Mouse (Mus musculus) left cerebral cortex, adult 11 months (tissue): ENCODE results near the gene Cic.

Experiments used
- DNase-seq: peaks from one replicate; pipeline ENCODE4 v3.0.0; 2022; ENCODE audit warnings: low spot score

The Cic gene

GRCm38 (mm10) chr7:25269545-25270271, 2.2 kb downstream of the Cic start:
- DNase-seq, result no peak

- DNase-seq, result no peak
Measured at GRCm38 (mm10) chr7:25270652-25271633, 3.4 kb downstream of the Cic start.

GRCm38 (mm10) chr7:25271651-25272444, 4.3 kb downstream of the Cic start:
- no peak for DNase-seq

DNA sequence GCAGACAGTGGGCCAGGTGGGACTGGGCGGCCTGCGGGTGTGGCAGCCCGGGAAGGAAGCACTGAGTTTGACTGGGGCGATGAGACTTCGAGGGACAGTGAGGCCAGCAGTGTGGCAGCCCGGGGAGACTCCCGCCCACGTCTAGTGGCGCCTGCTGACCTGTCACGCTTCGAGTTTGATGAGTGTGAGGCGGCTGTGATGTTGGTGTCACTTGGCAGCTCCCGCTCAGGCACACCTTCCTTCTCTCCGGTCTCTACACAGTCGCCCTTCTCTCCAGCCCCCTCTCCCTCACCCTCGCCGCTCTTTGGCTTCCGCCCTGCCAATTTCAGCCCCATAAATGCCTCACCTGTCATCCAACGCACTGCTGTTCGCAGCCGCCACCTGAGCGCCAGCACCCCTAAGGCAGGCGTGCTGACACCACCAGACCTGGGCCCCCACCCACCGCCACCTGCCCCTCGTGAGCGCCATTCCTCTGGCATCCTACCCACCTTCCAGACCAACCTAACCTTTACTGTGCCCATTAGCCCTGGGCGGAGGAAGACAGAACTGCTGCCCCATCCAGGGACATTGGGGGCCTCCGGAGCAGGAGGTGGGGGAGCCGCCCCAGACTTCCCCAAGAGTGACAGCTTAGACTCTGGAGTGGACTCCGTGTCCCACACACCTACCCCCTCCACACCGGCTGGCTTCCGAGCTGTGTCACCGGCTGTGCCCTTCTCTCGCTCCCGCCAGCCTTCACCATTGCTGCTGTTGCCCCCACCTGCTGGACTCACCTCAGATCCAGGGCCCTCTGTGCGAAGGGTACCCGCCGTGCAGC, 5.1 kb downstream of the Cic start:
- DNase-seq, result no peak

DNA sequence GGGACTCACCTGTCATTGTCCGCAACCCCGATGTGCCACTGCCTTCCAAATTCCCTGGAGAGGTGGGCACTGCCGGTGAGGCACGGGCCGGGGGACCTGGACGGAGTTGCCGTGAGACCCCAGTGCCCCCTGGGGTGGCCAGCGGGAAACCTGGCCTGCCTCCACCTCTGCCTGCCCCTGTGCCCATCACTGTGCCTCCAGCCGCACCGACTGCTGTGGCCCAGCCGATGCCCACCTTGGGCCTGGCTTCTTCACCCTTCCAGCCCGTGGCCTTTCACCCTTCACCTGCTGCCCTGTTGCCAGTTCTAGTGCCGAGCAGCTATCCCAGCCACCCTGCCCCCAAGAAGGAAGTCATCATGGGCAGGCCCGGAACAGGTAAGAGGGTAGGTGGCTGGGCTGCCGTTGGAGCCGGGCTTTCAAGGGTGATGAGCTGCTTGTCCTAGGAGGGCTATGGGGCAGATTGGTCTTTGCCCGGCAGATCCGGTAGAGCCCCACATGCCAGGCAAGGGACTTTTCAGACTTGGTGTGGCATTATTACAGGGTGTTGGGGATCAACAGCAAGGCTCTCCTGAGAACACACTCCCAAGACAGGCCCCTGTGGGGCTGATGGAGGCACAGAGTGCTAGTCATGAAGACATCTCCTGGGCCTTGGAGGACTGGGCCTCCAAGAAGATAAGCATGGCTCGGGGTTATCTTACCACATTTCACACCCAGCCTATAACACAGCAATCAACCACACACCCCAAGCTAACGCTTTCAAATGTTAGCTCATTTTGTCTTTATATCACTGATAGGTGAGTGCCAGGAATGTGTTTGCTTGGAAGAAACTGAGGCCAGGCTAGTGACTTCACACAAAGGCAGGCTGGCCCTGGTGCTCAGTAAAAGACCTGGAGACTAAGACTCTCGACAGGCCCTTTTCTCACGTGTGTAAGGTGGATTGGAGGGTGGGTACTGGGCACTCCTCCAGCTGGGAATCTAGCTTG, 6.0 kb downstream of the Cic start:
- no peak for DNase-seq

DNA sequence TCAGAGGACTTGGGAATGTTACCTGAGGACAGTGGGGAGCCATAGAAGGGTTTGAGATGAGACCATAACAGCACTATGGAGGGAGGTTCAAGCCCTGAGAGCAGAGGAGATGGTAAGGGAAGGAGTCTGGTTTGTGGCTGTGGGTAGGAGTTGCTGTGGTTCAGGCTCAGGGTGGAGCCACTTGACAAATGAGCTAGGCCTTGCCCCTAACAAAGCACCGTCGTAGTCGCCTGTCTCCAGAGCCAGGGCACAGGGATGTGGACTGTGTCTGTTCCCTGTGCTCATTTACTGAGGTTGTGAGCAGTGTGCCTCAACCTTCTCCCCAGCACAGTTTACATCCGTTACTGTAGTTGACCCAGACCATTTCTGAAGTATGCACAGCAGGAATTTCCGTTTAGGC, 7.1 kb downstream of the Cic start:
- DNase-seq, result no peak

DNA sequence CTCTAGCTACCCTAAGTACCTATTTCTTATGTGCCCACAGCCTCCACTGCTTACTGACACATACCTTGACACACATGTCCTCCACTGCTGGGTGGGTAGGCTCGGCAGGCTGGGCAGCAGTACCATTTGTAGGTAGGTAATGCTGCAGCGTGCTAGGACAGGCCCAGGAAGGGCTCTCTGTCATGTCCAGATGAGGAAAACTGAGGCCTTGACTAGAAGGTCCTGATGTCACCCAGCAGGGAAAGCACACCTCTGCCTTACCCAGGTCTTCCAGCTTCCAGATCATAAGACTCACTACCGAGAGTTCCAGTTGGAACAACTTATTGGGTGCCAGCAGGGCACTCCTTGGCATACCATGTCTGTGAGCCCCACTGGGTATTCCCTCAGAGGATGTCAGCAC, 7.5 kb downstream of the Cic start:
- no peak for DNase-seq

- no peak for DNase-seq
Measured at GRCm38 (mm10) chr7:25275555-25276298, 8.2 kb downstream of the Cic start.

GRCm38 (mm10) chr7:25277405-25277804, 9.9 kb downstream of the Cic start:
- DNase-seq, result no peak

- no peak for DNase-seq
Measured at GRCm38 (mm10) chr7:25277998-25278340, 10.5 kb downstream of the Cic start.

GRCm38 (mm10) chr7:25278341-25279075, 11.0 kb downstream of the Cic start:
- DNase-seq, result peak; percentile 86

DNA sequence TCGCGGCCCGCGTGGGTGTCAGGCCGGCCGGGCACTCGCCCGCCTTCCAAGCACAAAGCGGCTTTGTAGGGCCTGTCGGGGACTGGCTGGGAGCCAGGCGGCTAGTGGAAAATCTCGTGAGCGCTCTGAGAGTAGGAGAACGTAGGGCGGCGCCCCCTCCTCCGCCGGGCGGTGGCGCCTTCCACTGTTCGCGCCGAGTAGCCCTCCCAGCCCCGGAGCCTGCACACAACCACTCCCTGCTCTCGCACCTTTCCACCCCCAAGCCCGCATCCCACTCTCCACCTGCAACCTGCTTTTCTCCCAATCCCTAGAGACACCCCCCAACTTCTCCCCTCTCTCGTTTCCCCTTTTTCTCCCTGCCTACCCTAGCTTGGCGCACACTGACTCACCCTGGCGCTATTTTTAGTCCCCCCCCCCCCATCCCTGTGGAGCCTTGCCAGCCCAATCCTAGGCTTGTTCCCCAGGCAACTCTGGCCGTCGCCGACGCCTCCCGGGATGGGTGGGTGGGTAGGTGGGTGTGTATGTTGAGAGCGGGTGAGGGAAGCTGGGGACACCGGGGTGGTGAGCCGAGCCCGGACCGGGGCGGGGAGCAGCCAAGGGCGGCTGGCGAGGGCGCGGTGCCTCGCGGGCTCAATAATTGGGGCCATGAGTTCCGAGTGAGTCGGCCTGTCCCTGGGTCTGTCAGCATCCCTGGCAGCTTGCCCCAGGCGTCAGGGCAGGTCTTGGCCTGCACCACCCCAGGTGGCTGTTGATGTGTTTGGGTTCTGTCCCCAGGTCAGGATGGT, 11.8 kb downstream of the Cic start:
- peak; percentile 91 for DNase-seq

- no peak for DNase-seq
Measured at GRCm38 (mm10) chr7:25279861-25280791, 12.6 kb downstream of the Cic start.

DNA sequence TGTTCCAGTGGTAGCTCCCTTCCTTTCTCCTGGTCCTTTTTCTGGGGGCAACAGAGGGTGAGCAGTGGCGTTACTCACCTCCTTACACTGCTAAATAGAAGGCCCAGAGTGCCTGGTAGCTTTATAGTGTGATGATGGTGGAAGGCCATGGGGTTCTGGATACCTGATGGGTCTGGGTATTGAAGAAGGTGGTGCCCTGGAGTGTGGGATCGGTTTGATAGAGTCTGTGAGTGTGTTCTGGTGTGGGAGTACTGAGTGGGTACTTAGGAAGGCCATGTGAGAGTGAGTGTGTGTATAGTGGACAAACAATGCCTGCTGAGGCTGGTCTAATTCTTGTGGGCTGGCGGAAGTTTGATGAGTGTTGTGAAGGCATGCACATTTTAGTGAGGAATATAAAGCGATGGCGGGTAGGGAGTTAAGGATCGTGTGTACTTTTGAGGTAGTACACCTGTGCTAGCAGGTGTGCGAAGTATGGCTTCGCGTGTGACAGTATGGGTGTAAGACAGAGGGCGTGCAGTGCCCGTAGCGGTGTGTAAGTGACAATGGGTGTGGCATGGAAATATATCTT, 13.7 kb downstream of the Cic start:
- DNase-seq, result no peak

DNA sequence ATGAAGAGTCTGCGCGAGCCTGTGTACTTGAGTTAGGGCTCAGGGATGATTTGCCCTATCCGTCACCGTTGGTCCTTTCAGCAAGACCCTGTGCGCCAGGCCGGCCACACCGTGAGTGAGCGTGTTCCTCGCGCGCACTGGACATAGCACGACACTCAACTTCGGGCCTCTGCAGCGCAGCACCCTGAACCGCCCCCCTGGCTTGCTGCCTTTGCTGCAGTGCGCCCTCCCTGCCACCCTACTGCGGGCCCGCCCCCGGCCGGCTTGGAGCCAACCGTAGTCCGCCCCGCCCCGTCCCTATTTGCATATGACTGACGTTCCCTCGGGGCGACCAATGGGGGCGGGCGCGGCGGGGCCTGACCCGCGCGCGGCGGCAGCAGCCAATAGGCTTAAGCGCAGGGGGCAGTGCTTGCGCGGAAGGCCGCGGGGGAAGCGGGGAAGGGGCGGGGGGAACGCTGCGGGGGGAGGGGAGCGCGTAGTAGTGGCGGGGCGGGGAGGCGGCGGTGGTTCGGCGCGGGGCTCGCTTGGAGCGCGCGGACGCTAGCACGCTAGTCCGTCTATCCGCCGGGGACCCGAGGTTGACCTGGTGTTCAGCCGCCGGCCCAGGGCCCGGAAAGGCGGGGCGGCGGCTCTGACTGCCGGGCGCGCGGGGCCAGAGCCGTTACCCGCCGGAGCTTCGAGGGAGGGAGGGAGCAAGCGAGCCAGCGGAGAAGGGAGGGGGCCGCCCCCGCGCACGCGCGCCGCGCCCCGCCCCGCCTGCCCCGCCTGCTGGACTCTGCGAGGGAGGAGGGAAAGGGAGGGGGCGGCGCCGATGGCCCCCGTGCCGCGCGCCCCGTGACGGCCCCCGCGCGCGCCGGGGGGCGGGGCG, 14.5 kb downstream of the Cic start:
- DNase-seq, result peak; percentile 95
